Mouse (Mus musculus): ENCODE results near the gene Mcidas. TPM values are rescaled to one million over a fixed set of nuclear protein-coding genes. Genes with fewer than 3 reads are reported as not detected.

Mcidas gene
- total RNA-seq, 2 experiments from 2014 or later, result 0.28 to 0.62 TPM

Small RNA genes lying within 50 kb of the gene (microRNA-seq; reads per million reads assigned to microRNA genes)
- 3,392 reads per million, percentile 87 among the genes with 10 or more reads in this experiment for gene Mir449a
- 0.90 reads per million for gene Mir449b
- 4.8 reads per million, percentile 11 among the genes with 10 or more reads in this experiment for gene Mir449c

Other genes starting within 250 kb of the Mcidas start
- 10 to 100 TPM; 32.1 to 32.9 TPM for gene Plpp1, start 193.1 kb upstream of the Mcidas start, total RNA-seq (2021)
- 10 to 100 TPM; 44.1 to 47.5 TPM for gene Mtrex, start 66.4 kb upstream of the Mcidas start, total RNA-seq (2021)
- gene Dhx29, start 66.4 kb upstream of the Mcidas start, total RNA-seq (2021), result 10 to 100 TPM; 31.7 to 33.1 TPM
- 1 to 10 TPM in 1 of 2 experiments, under 1 TPM in 1; 0.76 to 1.3 TPM for gene Ccno, start 6.0 kb upstream of the Mcidas start, total RNA-seq (2021)
- 1 to 10 TPM in 1 of 2 experiments, under 1 TPM in 1; 0.83 to 1.0 TPM for gene Cdc20b, start 41.3 kb downstream of the Mcidas start, total RNA-seq (2021)
- gene Gpx8, start 52.6 kb downstream of the Mcidas start, total RNA-seq (2021), result 10 to 100 TPM; 15.7 to 17.5 TPM
- gene Gzma, start 107.1 kb downstream of the Mcidas start, total RNA-seq (2021), result not detected
- gene Esm1, start 215.8 kb downstream of the Mcidas start, total RNA-seq (2021), result under 1 TPM; 0.48 to 0.52 TPM
- not detected for gene Gzmk, start 232.1 kb downstream of the Mcidas start, total RNA-seq (2021)